Mouse (Mus musculus) limb, embryonic 10.5 days (tissue): Measurements from ENCODE around the gene Rab8b. TPM values are rescaled to one million over a fixed set of nuclear protein-coding genes. Genes with fewer than 3 reads are reported as not detected.
A peak's percentile ranks its signal among the peaks of the same experiment; 100 is the strongest.
"Not testable (repeated sequence)": the region's sequence is repeated elsewhere in the genome, so short reads cannot be mapped to it uniquely, and the experiment has no call there.

Source experiments
- DNase-seq: peaks from one replicate; pipeline ENCODE4 v3.0.0-alpha.2; 2017; ENCODE audit warnings: low spot score
- H3K27ac ChIP-seq: fragments of 300-500 bp; sonication (generic); 2 replicates; pipeline ENCODE4 v1.5.1; 2016; ENCODE audit warnings: mild to moderate bottlenecking
- H3K27me3 ChIP-seq: fragments of 300-500 bp; sonication (generic); 2 replicates; pipeline ENCODE4 v1.6.1; 2016; ENCODE audit warnings: low read depth, mild to moderate bottlenecking; ENCODE audit not compliant: poor library complexity, severe bottlenecking
- H3K36me3 ChIP-seq: fragments of 300-500 bp; sonication (generic); 2 replicates; pipeline ENCODE4 v1.6.1; 2016; ENCODE audit warnings: mild to moderate bottlenecking, moderate library complexity
- H3K4me1 ChIP-seq: fragments of 300-500 bp; sonication (generic); 2 replicates; pipeline ENCODE4 v1.6.1; 2016
- H3K4me3 ChIP-seq: fragments of 300-500 bp; sonication (generic); 2 replicates; pipeline ENCODE4 v1.5.1; 2016; ENCODE audit warnings: mild to moderate bottlenecking, moderate library complexity
- H3K9me3 ChIP-seq: fragments of 300-500 bp; sonication (generic); replicated peaks from 2 replicates; pipeline ENCODE4 v1.6.1; 2016; ENCODE audit warnings: mild to moderate bottlenecking
- WGBS: fragments of 180-500 bp; shearing (Covaris S2); methylation state at CpG from one replicate; pipeline ENCODE4 v1.1.7; 2016; 5-methylcytosine and 5-hydroxymethylcytosine counted together
- polyA plus RNA-seq: library from polyadenylated mRNA; unstranded; fragments of >200 nt; fragmentation: Nextera tagmentation; extraction: Ambion mirVana; gene quantifications from 2 replicates; pipeline ENCODE4 v1.2.1, GENCODE M21; 2016

The Rab8b gene
- polyA plus RNA-seq, 1 experiment from 2014 or later, result 14.9 TPM

- H3K4me1 ChIP-seq, result peaks cover 14% of the 10 kb centered on the region
- H3K27ac ChIP-seq, H3K36me3 ChIP-seq, H3K27me3 ChIP-seq, DNase-seq, H3K4me3 ChIP-seq, H3K9me3 ChIP-seq: not testable (repeated sequence)
- 92% methylated on average over 5 of the region's 5 CpGs for WGBS
These were observed 6.1 kb downstream of the Rab8b start for GRCm38 (mm10) chr9:66913254-66913934.

DNA sequence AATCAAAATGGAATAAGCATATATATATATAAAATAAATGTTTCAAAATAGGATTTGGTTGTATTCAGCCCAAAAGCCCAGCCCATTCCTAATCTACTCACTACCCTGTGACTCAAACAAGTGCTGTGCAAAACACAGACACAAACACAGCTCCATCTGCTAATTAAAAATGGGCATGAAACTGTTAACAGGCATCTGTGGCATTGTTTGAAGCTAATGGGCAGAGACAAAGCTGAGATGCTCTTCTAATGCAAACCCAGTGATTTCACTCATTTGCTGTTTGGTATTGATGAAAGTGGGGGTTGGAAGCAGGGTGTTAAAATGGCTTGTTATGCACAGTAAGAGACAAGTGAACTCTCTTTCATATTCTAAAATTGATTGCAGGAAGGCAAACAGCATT, 7.2 kb downstream of the Rab8b start:
- DNase-seq, result no peak
- Histone ChIP-seq H3K36me3 (peaks cover 5% of the 10 kb centered on the region; the same call in 1 of the 2 replicates), H3K9me3 (no peaks in the 10 kb centered on the region), H3K27me3 (no peaks in the 10 kb centered on the region), H3K4me3 (no peak overlapping the region), H3K4me1 (peaks cover 9% of the 10 kb centered on the region; the same call in 1 of the 2 replicates), H3K27ac (no peak overlapping the region)

DNA sequence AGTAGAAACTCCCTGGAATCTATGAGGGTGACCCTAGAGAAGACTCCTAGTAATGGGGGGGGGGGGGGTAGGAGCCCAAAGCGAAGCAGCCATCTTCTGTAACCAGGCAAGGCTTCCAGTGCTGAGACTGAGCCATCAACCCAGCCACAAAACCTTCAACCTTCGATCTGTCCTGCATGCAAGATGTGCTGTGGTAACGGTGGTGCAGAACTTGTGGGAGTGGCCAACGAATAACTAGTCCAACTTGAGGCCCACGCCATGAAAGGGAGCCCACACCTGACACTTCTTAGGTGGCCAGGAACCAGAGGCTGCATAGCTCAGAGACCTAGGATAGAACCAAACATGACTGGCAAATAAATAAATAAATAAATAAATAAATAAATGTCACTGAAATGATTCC, 8.8 kb downstream of the Rab8b start:
- Histone ChIP-seq H3K27me3 (no peaks in the 10 kb centered on the region), H3K4me3 (no peak overlapping the region), H3K4me1 (peaks cover 24% of the 10 kb centered on the region), H3K9me3 (no peaks in the 10 kb centered on the region), H3K36me3 (peaks cover 5% of the 10 kb centered on the region; the same call in 1 of the 2 replicates), H3K27ac (no peak overlapping the region)
- DNase-seq, result no peak
- whole genome bisulfite sequencing, result 93% methylated on average over 5 of the region's 5 CpGs

- DNase-seq, result no peak
- peaks cover 21% of the 10 kb centered on the region for H3K4me1 ChIP-seq
- H3K4me3 ChIP-seq, result no peak overlapping the region
- no peaks in the 10 kb centered on the region for H3K9me3 ChIP-seq
- H3K36me3 ChIP-seq, result peaks cover 5% of the 10 kb centered on the region; the same call in 1 of the 2 replicates
- 83% methylated on average over 7 of the region's 7 CpGs for WGBS
- H3K27ac ChIP-seq, result no peak overlapping the region
- no peaks in the 10 kb centered on the region for H3K27me3 ChIP-seq
These were observed 9.6 kb downstream of the Rab8b start for GRCm38 (mm10) chr9:66909922-66910321.

- Histone ChIP-seq H3K9me3 (no peaks in the 10 kb centered on the region), H3K36me3 (peaks cover 3% of the 10 kb centered on the region; the same call in 1 of the 2 replicates), H3K4me3 (no peak overlapping the region), H3K27ac (no peak overlapping the region), H3K4me1 (peaks cover 21% of the 10 kb centered on the region), H3K27me3 (no peaks in the 10 kb centered on the region)
- WGBS, result 89% methylated on average over 5 of the region's 5 CpGs
- DNase-seq, result no peak
These were observed 11.6 kb downstream of the Rab8b start for GRCm38 (mm10) chr9:66907746-66908397.

DNA sequence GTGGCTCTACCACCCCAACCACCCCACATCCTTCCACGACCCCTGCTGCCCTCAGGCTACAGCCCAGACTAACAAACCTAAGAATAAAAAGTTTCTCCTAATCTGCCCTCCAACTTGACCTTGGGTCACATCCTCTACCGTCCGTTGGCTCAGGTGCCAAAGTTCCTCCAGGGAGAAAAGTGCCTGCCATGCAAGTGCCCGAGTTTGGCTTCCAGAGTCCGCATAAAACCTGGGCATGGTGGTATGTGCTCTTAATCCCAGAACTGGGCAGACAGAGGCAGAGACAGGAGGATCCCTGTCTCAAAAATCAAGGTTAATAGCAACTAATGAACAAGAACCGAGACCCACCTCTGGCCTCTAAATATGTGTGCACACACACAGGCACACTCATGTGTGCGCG, 12.4 kb downstream of the Rab8b start:
- no peak for DNase-seq
- Histone ChIP-seq H3K4me3 (no peak overlapping the region), H3K9me3 (no peaks in the 10 kb centered on the region), H3K36me3 (no peaks in the 10 kb centered on the region), H3K27ac (no peak overlapping the region), H3K4me1 (peaks cover 21% of the 10 kb centered on the region), H3K27me3 (no peaks in the 10 kb centered on the region)
- WGBS, result 90% methylated on average over 8 of the region's 8 CpGs

GRCm38 (mm10) chr9:66905990-66906389, 13.5 kb downstream of the Rab8b start:
- DNase-seq, result no peak
- WGBS, result 87% methylated on average over 9 of the region's 9 CpGs
- H3K27ac ChIP-seq, result no peak overlapping the region
- no peak overlapping the region for H3K4me3 ChIP-seq
- H3K36me3 ChIP-seq, result 0 out of 2 replicates have a peak, but pooled peaks cover 2% of the 10 kb centered on the region
- H3K27me3 ChIP-seq, result no peaks in the 10 kb centered on the region
- H3K4me1 ChIP-seq, result peaks cover 21% of the 10 kb centered on the region
- H3K9me3 ChIP-seq, result no peaks in the 10 kb centered on the region

DNA sequence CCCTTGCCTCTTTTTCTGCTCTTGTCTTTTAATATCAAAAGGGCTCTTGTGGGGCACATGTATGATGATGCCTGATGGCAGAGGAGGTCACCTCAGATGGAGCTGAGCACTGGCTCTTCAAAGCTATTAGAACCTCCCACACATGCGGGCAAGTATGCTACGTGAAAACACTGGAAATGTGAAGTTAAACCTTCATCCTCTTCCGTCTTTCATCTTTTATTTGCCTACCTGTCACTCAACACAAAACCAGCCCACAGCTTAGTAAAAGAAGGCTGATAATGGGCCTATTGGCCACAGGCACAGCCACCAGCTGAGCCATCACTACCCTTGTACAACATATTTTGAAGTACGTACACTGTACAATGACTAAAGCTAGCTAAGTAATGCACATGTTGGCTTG, 20.0 kb downstream of the Rab8b start:
- Histone ChIP-seq H3K9me3 (no peaks in the 10 kb centered on the region), H3K27me3 (no peaks in the 10 kb centered on the region), H3K36me3 (0 out of 2 replicates have a peak, but pooled peaks cover 2% of the 10 kb centered on the region), H3K4me3 (no peak overlapping the region), H3K4me1 (peaks cover 14% of the 10 kb centered on the region), H3K27ac (no peak overlapping the region)
- DNase-seq, result no peak
- 86% methylated on average over 4 of the region's 4 CpGs for WGBS

DNA sequence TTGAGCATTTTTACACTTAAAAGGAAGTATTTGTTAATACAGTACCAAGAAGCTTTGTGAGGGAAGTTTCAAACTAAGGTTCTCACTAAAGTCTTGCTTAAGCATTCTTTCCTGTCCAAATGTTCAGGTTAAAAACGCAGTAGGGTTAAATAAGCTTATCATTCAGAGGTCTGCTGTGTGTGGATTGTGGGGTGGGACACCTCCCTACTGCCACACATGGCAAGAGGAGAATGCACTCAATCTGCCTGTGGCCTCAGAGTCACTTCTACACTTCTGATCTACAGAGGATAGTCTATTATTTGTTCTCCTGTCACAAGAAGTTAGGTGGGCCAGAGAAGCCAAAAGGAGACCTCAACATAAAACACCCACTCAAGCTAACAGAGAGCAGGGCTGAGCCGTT, 20.4 kb downstream of the Rab8b start:
- Histone ChIP-seq H3K27ac (no peak overlapping the region), H3K27me3 (no peaks in the 10 kb centered on the region), H3K9me3 (no peaks in the 10 kb centered on the region), H3K4me1 (peaks cover 14% of the 10 kb centered on the region), H3K36me3 (0 out of 2 replicates have a peak, but pooled peaks cover 2% of the 10 kb centered on the region), H3K4me3 (no peak overlapping the region)
- WGBS, result 79% methylated on average over 2 of the region's 2 CpGs
- no peak for DNase-seq

- no peaks in the 10 kb centered on the region for H3K27me3 ChIP-seq
- 0 out of 2 replicates have a peak, but pooled peaks cover 2% of the 10 kb centered on the region for H3K36me3 ChIP-seq
- peaks cover 14% of the 10 kb centered on the region for H3K4me1 ChIP-seq
- peak overlapping the region; percentile 36; the same call in 1 of the 2 replicates for H3K27ac ChIP-seq
- H3K9me3 ChIP-seq, result no peaks in the 10 kb centered on the region
- WGBS, result 77% methylated on average over 6 of the region's 6 CpGs
- no peak overlapping the region for H3K4me3 ChIP-seq
- no peak for DNase-seq
These were observed 21.6 kb downstream of the Rab8b start for GRCm38 (mm10) chr9:66897851-66898250.

- no peaks in the 10 kb centered on the region for H3K9me3 ChIP-seq
- H3K27ac ChIP-seq, result 0 out of 2 replicates have a peak overlapping the region, but pooled peaks have one; percentile 8
- DNase-seq, result no peak
- 0 out of 2 replicates have a peak, but pooled peaks cover 2% of the 10 kb centered on the region for H3K36me3 ChIP-seq
- peaks cover 14% of the 10 kb centered on the region for H3K4me1 ChIP-seq
- H3K27me3 ChIP-seq, result no peaks in the 10 kb centered on the region
- WGBS, result 71% methylated on average over 6 of the region's 6 CpGs
- no peak overlapping the region for H3K4me3 ChIP-seq
These were observed 22.5 kb downstream of the Rab8b start for GRCm38 (mm10) chr9:66896951-66897350.

DNA sequence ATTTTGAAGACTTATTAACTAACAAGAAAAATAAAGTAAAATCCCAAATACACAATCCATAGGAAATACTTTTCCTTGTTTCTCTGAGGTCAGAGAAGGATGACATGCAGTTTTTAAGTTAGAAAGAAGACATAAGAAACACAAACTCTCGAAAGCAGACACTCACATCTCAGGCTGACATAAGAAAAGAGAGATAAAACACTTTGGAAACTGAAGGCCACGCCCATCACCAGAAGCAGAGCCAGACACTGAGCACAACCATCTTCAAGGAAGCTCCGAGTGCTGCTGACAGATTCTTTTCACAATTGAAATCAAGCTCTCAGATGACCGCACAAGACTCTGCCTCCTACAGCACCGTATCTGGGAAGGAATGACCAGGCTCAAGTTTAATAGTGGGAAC, 23.5 kb downstream of the Rab8b start:
- 88% methylated on average over 5 of the region's 5 CpGs for WGBS
- H3K36me3 ChIP-seq, result no peaks in the 10 kb centered on the region
- no peak overlapping the region for H3K4me3 ChIP-seq
- no peaks in the 10 kb centered on the region for H3K27me3 ChIP-seq
- peaks cover 14% of the 10 kb centered on the region for H3K4me1 ChIP-seq
- H3K27ac ChIP-seq, result no peak overlapping the region
- no peak for DNase-seq
- H3K9me3 ChIP-seq, result no peaks in the 10 kb centered on the region

- Histone ChIP-seq H3K27me3 (no peaks in the 10 kb centered on the region), H3K4me3 (no peak overlapping the region), H3K4me1 (peaks cover 14% of the 10 kb centered on the region), H3K36me3 (no peaks in the 10 kb centered on the region), H3K27ac (no peak overlapping the region), H3K9me3 (no peaks in the 10 kb centered on the region)
- 89% methylated on average over 10 of the region's 10 CpGs for WGBS
- no peak for DNase-seq
These were observed 24.3 kb downstream of the Rab8b start for GRCm38 (mm10) chr9:66895035-66895779.
